Mouse (Mus musculus): ENCODE measurements around the gene Unc119b. TPM values are rescaled to one million over a fixed set of nuclear protein-coding genes. Genes with fewer than 3 reads are reported as not detected.
"Not testable (repeated sequence)": the region's sequence is repeated elsewhere in the genome, so short reads cannot be mapped to it uniquely, and the experiment has no call there.

Unc119b gene
- polyA plus RNA-seq, 1 experiment from 2014 or later: 45.4 TPM

GRCm38 (mm10) chr5:115163563-115163962 lies 28.8 kb upstream of the Unc119b start:
- H3K36me3 ChIP-seq (ENCODE audit: insufficient read depth): no peaks in the 10 kb centered on the region
- no peaks in the 10 kb centered on the region for H3K27me3 ChIP-seq (ENCODE audit: insufficient read depth, low read length)
- no peak overlapping the region for H3K4me3 ChIP-seq (ENCODE audit: low read depth, low read length)
- peak; percentile 56 for TF ChIP-seq CTCF (IDR thresholded peaks at IDR 0.05; ENCODE audit: low read depth)
- no peaks in the 10 kb centered on the region for H3K9me3 ChIP-seq (ENCODE audit: low read depth, low read length)
- 29% methylated on average over 8 of the region's 8 CpGs for WGBS
- H3K9ac ChIP-seq: no peak overlapping the region
- no peak for ATAC-seq (ENCODE audit: insufficient read depth)
- peaks cover 13% of the 10 kb centered on the region; the same call in 1 of the 2 replicates for H3K4me1 ChIP-seq (ENCODE audit: insufficient read depth)
- peak overlapping the region; percentile 38 for H3K4me2 ChIP-seq
- DNase-seq: peak; percentile 71
- H3K27ac ChIP-seq (ENCODE audit: low read depth): no peak overlapping the region

GRCm38 (mm10) chr5:115161940-115162279 lies 27.1 kb upstream of the Unc119b start:
- not testable (repeated sequence) for H3K4me2 ChIP-seq; DNase-seq; H3K27ac ChIP-seq (ENCODE audit: low read depth); H3K9ac ChIP-seq; H3K4me3 ChIP-seq (ENCODE audit: low read depth, low read length); H3K9me3 ChIP-seq (ENCODE audit: low read depth, low read length); ATAC-seq (ENCODE audit: insufficient read depth); H3K36me3 ChIP-seq (ENCODE audit: insufficient read depth); H3K27me3 ChIP-seq (ENCODE audit: insufficient read depth, low read length)
- peaks cover 14% of the 10 kb centered on the region for H3K4me1 ChIP-seq (ENCODE audit: insufficient read depth)
- 100% methylated on average over 1 of the region's 1 CpGs for WGBS

- Histone ChIP-seq H3K36me3 (ENCODE audit: insufficient read depth) (no peaks in the 10 kb centered on the region), H3K27me3 (ENCODE audit: insufficient read depth, low read length) (no peaks in the 10 kb centered on the region), H3K4me3 (ENCODE audit: low read depth, low read length) (no peak overlapping the region), H3K27ac (ENCODE audit: low read depth) (peak overlapping the region; percentile 69; the same call in 1 of the 2 replicates), H3K4me1 (ENCODE audit: insufficient read depth) (peaks cover 16% of the 10 kb centered on the region), H3K9me3 (ENCODE audit: low read depth, low read length) (no peaks in the 10 kb centered on the region), H3K4me2 (0 out of 2 replicates have a peak overlapping the region, but pooled peaks have one; percentile 5), H3K9ac (no peak overlapping the region)
- peak; percentile 61 for DNase-seq
- TF ChIP-seq CTCF (IDR thresholded peaks at IDR 0.05; ENCODE audit: low read depth): no peak
- ATAC-seq (ENCODE audit: insufficient read depth): no peak
- 39% methylated on average over 13 of the region's 13 CpGs for WGBS
These were observed 26.5 kb upstream of the Unc119b start for GRCm38 (mm10) chr5:115161064-115161939.

GRCm38 (mm10) chr5:115160655-115161054 lies 25.9 kb upstream of the Unc119b start:
- H3K4me3 ChIP-seq (ENCODE audit: low read depth, low read length): no peak overlapping the region
- peaks cover 19% of the 10 kb centered on the region for H3K4me1 ChIP-seq (ENCODE audit: insufficient read depth)
- no peak overlapping the region for H3K4me2 ChIP-seq
- no peaks in the 10 kb centered on the region for H3K27me3 ChIP-seq (ENCODE audit: insufficient read depth, low read length)
- H3K9ac ChIP-seq: no peak overlapping the region
- no peaks in the 10 kb centered on the region for H3K36me3 ChIP-seq (ENCODE audit: insufficient read depth)
- 64% methylated on average over 6 of the region's 6 CpGs for WGBS
- no peak overlapping the region for H3K27ac ChIP-seq (ENCODE audit: low read depth)
- no peak for DNase-seq
- no peak for ATAC-seq (ENCODE audit: insufficient read depth)
- no peaks in the 10 kb centered on the region for H3K9me3 ChIP-seq (ENCODE audit: low read depth, low read length)
- no peak for TF ChIP-seq CTCF (IDR thresholded peaks at IDR 0.05; ENCODE audit: low read depth)

GRCm38 (mm10) chr5:115159165-115159564 lies 24.4 kb upstream of the Unc119b start:
- Histone ChIP-seq H3K9ac (peak overlapping the region; percentile 94), H3K4me3 (ENCODE audit: low read depth, low read length) (peak overlapping the region; percentile 100), H3K36me3 (ENCODE audit: insufficient read depth) (peaks cover 4% of the 10 kb centered on the region; the same call in 1 of the 2 replicates), H3K4me1 (ENCODE audit: insufficient read depth) (peaks cover 28% of the 10 kb centered on the region), H3K4me2 (peak overlapping the region; percentile 80), H3K9me3 (ENCODE audit: low read depth, low read length) (no peaks in the 10 kb centered on the region), H3K27ac (ENCODE audit: low read depth) (peak overlapping the region; percentile 97), H3K27me3 (ENCODE audit: insufficient read depth, low read length) (no peaks in the 10 kb centered on the region)
- DNase-seq (no peak), ATAC-seq (ENCODE audit: insufficient read depth) (no peak)
- no peak for TF ChIP-seq CTCF (IDR thresholded peaks at IDR 0.05; ENCODE audit: low read depth)
- 32% methylated on average over 12 of the region's 12 CpGs for WGBS

GRCm38 (mm10) chr5:115158040-115158983 lies 23.5 kb upstream of the Unc119b start, which contains the start of gene Mlec:
Mlec (minus strand) TSS chr5:115158179.
- no peaks in the 10 kb centered on the region for H3K27me3 ChIP-seq (ENCODE audit: insufficient read depth, low read length)
- DNase-seq: peak; percentile 99
- H3K4me2 ChIP-seq: peak within 1 kb of the TSS; percentile 80
- WGBS: under 1% methylated on average over 77 of the region's 78 CpGs
- peak; percentile 45; the same call in 1 of the 2 replicates for TF ChIP-seq CTCF (IDR thresholded peaks at IDR 0.05; ENCODE audit: low read depth)
- peak; percentile 98 for ATAC-seq (ENCODE audit: insufficient read depth)
- H3K27ac ChIP-seq (ENCODE audit: low read depth): peak within 1 kb of the TSS; percentile 97
- no peaks in the 10 kb centered on the region for H3K9me3 ChIP-seq (ENCODE audit: low read depth, low read length)
- peaks cover 11% of the 10 kb centered on the region; the same call in 1 of the 2 replicates for H3K36me3 ChIP-seq (ENCODE audit: insufficient read depth)
- peaks cover 30% of the 10 kb centered on the region for H3K4me1 ChIP-seq (ENCODE audit: insufficient read depth)
- H3K4me3 ChIP-seq (ENCODE audit: low read depth, low read length): peak within 1 kb of the TSS; percentile 100
- peak within 1 kb of the TSS; percentile 94 for H3K9ac ChIP-seq

Data from lung, embryonic 14.5 days (tissue).